Comparison of ENCODE assay signal across 8 mouse cellular contexts in genomic region chr3:107035521-107036457, GRCm38 (mm10). TPM values are rescaled to one million over a fixed set of nuclear protein-coding genes. Genes with fewer than 3 reads are reported as not detected.
DNase-seq lines count a peak whose midpoint lies in the region; ATAC-seq and TF ChIP-seq lines count a peak whose summit lies in the region.

Gene Kcna3, plus strand, starts transcription at chr3:107036169.

- peak within 1 kb of the TSS; percentile 82 for H3K4me3 ChIP-seq in E14TG2a.4 (replicated peaks; ENCODE audit: low read length)
- peak within 1 kb of the TSS; percentile 85 for H3K4me3 ChIP-seq in forebrain, embryonic 16.5 days (replicated peaks; ENCODE audit: low read length)

- H3K27ac ChIP-seq in forebrain, embryonic 16.5 days (ENCODE audit: low read length): peak within 1 kb of the TSS; percentile 87

- WGBS in forebrain, embryonic 16.5 days: under 1% methylated on average over 67 of the region's 80 CpGs

- intact Hi-C loops in heart, postnatal 36 days (cut with DNase I): no loop called here

- DNase-seq in cerebellum, adult 11 months: peak; percentile 49
- DNase-seq in heart, postnatal 36 days: peak; percentile 60 to 64
- peak; percentile 76 to 83 for DNase-seq in layer of hippocampus, postnatal 10 days (ENCODE audit: low spot score in 2 of 2)
- DNase-seq in lung, postnatal 14 days: peak; percentile 71
- peak; percentile 74 for DNase-seq in ovary, postnatal 36 days (ENCODE audit: low spot score)
- DNase-seq in thymus, postnatal 25 days: peak; percentile 90

- H3K27me3 ChIP-seq in E14TG2a.4 (ENCODE audit: insufficient read depth, low read length): peaks cover 66% of the 10 kb centered on the region
- no peaks in the 10 kb centered on the region for H3K27me3 ChIP-seq in forebrain, embryonic 16.5 days (replicated peaks; ENCODE audit: control insufficient read depth, insufficient read depth, low read length)

- ATAC-seq in forebrain, embryonic 16.5 days: peak; percentile 94

- TF ChIP-seq CTCF in E14TG2a.4 (conservative IDR thresholded peaks at IDR 0.05; ENCODE audit: low read length): no peak

- peaks cover 4% of the 10 kb centered on the region; the same call in 1 of the 2 replicates for H3K9me3 ChIP-seq in E14TG2a.4 (ENCODE audit: low read length)
- no peaks in the 10 kb centered on the region for H3K9me3 ChIP-seq in forebrain, embryonic 16.5 days (ENCODE audit: control insufficient read depth, low read length)

- H3K36me3 ChIP-seq in E14TG2a.4 (ENCODE audit: insufficient read depth, low read length): no peaks in the 10 kb centered on the region
- no peaks in the 10 kb centered on the region for H3K36me3 ChIP-seq in forebrain, embryonic 16.5 days (ENCODE audit: control insufficient read depth, insufficient read depth)

- peak within 1 kb of the TSS; percentile 79 for H3K4me2 ChIP-seq in forebrain, embryonic 16.5 days (ENCODE audit: low read length)

- peaks cover 15% of the 10 kb centered on the region for H3K4me1 ChIP-seq in E14TG2a.4 (replicated peaks; ENCODE audit: low read depth, low read length)
- peaks cover 44% of the 10 kb centered on the region for H3K4me1 ChIP-seq in forebrain, embryonic 16.5 days (replicated peaks; ENCODE audit: control insufficient read depth, insufficient read depth, low read length)

- H3K9ac ChIP-seq in forebrain, embryonic 16.5 days (replicated peaks; ENCODE audit: low read depth, low read length): peak within 1 kb of the TSS; percentile 92

RNA-seq across cellular contexts. Expression of gene Kcna3, which starts in this region (rescaled TPM):
- 14.7 and 15.7 TPM in 2 replicates for polyA plus RNA-seq in forebrain, embryonic 16.5 days (2015; fragmentation: Nextera tagmentation; extraction: Ambion mirVana)
- under 1 TPM; 0.31 to 0.57 TPM for total RNA-seq in heart, postnatal 36 days (2021)
- 10 to 100 TPM; 18.6 to 22.6 TPM for total RNA-seq in layer of hippocampus, postnatal 10 days (2021)

Comparison
In these comparisons a context has a peak if more than half of its experiments do, and no peak if none do; other contexts are left out.
1. Peak in every context shown above with its lines: DNase-seq, ATAC-seq, H3K4me3 ChIP-seq and H3K27ac ChIP-seq.
2. RNA of gene Kcna3 (total RNA-seq): 18.6 to 22.6 TPM in layer of hippocampus, postnatal 10 days; 0.31 to 0.57 TPM in heart, postnatal 36 days; every median in the first group is over 10 times any median in the second.
3. Peak in DNase-seq in heart, postnatal 36 days; RNA of the gene not detected or under 1 TPM.